Mouse (Mus musculus) liver, embryonic 13.5 days (tissue): Measurements from ENCODE around the gene D630039A03Rik. TPM values are rescaled to one million over a fixed set of nuclear protein-coding genes. Genes with fewer than 3 reads are reported as not detected.

Experiments used
- ATAC-seq: fragments of 200-750 bp; cut with Nextera tagmentation; 2 replicates; pipeline ENCODE4 v1.8.0; 2017; ENCODE audit warnings: low read depth, mild to moderate bottlenecking, moderate number of reproducible peaks, moderate library complexity
- DNase-seq: peaks from one replicate; pipeline ENCODE4 v3.0.0; 2022
- H3K27ac ChIP-seq: fragments of 300-500 bp; sonication (generic); 2 replicates; pipeline ENCODE4 v1.5.1; 2015; ENCODE audit warnings: moderate library complexity, mild to moderate bottlenecking, inconsistent platforms
- H3K27me3 ChIP-seq: fragments of 300-500 bp; sonication (generic); 2 replicates; pipeline ENCODE4 v1.6.1; 2015; ENCODE audit warnings: mild to moderate bottlenecking, inconsistent platforms
- H3K36me3 ChIP-seq: fragments of 300-500 bp; sonication (generic); 2 replicates; pipeline ENCODE4 v1.6.1; 2015; ENCODE audit warnings: mild to moderate bottlenecking, inconsistent platforms
- H3K4me1 ChIP-seq: fragments of 300-500 bp; sonication (generic); replicated peaks from 2 replicates; pipeline ENCODE4 v1.6.1; 2015; ENCODE audit warnings: inconsistent platforms
- H3K4me2 ChIP-seq: fragments of 300-500 bp; sonication (generic); 2 replicates; pipeline ENCODE4 v1.6.1; 2015; ENCODE audit warnings: inconsistent platforms, mild to moderate bottlenecking, moderate library complexity
- H3K4me3 ChIP-seq: fragments of 300-500 bp; sonication (generic); replicated peaks from 2 replicates; pipeline ENCODE4 v1.5.1; 2015; ENCODE audit warnings: mild to moderate bottlenecking, inconsistent platforms
- H3K9ac ChIP-seq: fragments of 300-500 bp; sonication (generic); 2 replicates; pipeline ENCODE4 v1.6.1; 2015; ENCODE audit warnings: mild to moderate bottlenecking, inconsistent platforms
- H3K9me3 ChIP-seq: fragments of 300-500 bp; sonication (generic); replicated peaks from 2 replicates; pipeline ENCODE4 v1.6.1; 2016; ENCODE audit warnings: inconsistent platforms
- WGBS: fragments of 180-500 bp; shearing (Covaris S2); methylation state at CpG from one replicate; pipeline ENCODE4 v1.1.7; 2015; ENCODE audit not compliant: insufficient replicate concordance; 5-methylcytosine and 5-hydroxymethylcytosine counted together
- polyA plus RNA-seq: library from polyadenylated mRNA; unstranded; fragments of >200 nt; fragmentation: Nextera tagmentation; extraction: Ambion mirVana; gene quantifications from 2 replicates; pipeline ENCODE4 v1.2.1, GENCODE M21; 2015

The D630039A03Rik gene
- polyA plus RNA-seq, 1 experiment from 2014 or later = 0.33 TPM

- 61% methylated on average over 6 of the region's 6 CpGs for WGBS
- H3K36me3 ChIP-seq = no peaks in the 10 kb centered on the region
- H3K4me2 ChIP-seq = no peak overlapping the region
- ATAC-seq = no peak
- DNase-seq = no peak
- no peaks in the 10 kb centered on the region for H3K27me3 ChIP-seq
- H3K4me1 ChIP-seq = no peaks in the 10 kb centered on the region
- H3K9ac ChIP-seq = no peak overlapping the region
- no peak overlapping the region for H3K4me3 ChIP-seq
- no peak overlapping the region for H3K27ac ChIP-seq
- no peaks in the 10 kb centered on the region for H3K9me3 ChIP-seq
Observed at GRCm38 (mm10) chr4:57924556-57925071, 8.5 kb upstream of the D630039A03Rik start.

- no peak for DNase-seq
- Histone ChIP-seq H3K4me3 (no peak overlapping the region), H3K27me3 (no peaks in the 10 kb centered on the region), H3K4me1 (no peaks in the 10 kb centered on the region), H3K9me3 (no peaks in the 10 kb centered on the region), H3K4me2 (no peak overlapping the region), H3K9ac (no peak overlapping the region), H3K36me3 (no peaks in the 10 kb centered on the region), H3K27ac (no peak overlapping the region)
- WGBS = 58% methylated on average over 5 of the region's 5 CpGs
- ATAC-seq = no peak
Observed at GRCm38 (mm10) chr4:57922171-57922570, 6.1 kb upstream of the D630039A03Rik start.

- H3K27me3 ChIP-seq = no peaks in the 10 kb centered on the region
- H3K4me2 ChIP-seq = no peak overlapping the region
- no peak overlapping the region for H3K9ac ChIP-seq
- H3K27ac ChIP-seq = no peak overlapping the region
- DNase-seq (no peak), ATAC-seq (no peak)
- H3K4me1 ChIP-seq = no peaks in the 10 kb centered on the region
- H3K9me3 ChIP-seq = no peaks in the 10 kb centered on the region
- H3K36me3 ChIP-seq = no peaks in the 10 kb centered on the region
- no peak overlapping the region for H3K4me3 ChIP-seq
- 56% methylated on average over 1 of the region's 1 CpGs for WGBS
Observed at GRCm38 (mm10) chr4:57920522-57920921, 4.4 kb upstream of the D630039A03Rik start.

DNA sequence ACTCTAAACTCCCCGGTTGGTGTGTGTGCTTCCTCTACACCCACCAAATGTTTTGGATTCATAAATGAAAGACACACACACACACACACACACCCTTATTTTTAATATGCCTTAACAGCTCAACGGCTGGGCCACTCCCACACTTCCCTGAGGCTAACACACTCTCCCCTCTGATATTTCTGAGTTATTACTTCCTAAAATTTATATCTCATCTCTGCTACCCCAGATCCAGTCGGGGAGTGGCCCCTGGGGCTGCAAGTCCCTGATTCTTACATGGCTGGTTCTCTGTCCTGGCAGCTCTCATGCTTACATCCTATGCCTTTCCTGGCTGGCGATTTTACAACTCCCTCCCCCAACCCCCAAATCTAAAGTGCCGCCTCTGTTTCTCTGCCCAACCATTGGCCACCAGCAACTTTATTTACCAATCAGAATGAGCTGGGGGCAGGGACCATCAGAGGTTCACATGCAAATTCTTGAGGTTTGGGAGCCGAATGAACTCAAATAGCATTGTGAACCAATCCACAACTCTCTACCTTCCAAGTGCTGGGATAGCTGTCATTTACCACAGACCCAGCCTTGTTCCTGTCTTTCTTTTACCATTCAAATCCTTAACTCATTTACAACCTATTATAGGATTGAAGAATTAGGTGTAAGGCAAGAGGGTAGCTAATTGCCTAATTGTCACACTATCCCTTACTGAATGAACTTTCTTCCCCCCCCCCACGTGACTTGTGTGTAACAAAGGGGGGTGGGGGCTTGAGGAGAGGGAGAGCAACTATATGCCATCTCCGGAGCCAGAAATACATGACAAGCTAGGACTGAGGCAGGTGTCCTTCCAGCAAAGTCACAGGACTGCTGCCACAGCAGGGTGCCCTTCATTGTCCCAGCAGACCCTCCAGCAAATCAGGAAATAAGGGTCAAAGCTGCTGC, 3.7 kb upstream of the D630039A03Rik start:
- Histone ChIP-seq H3K27me3 (0 out of 2 replicates have a peak, but pooled peaks cover 6% of the 10 kb centered on the region), H3K4me1 (no peaks in the 10 kb centered on the region), H3K27ac (no peak overlapping the region), H3K9me3 (no peaks in the 10 kb centered on the region), H3K4me3 (no peak overlapping the region), H3K9ac (no peak overlapping the region), H3K4me2 (no peak overlapping the region), H3K36me3 (no peaks in the 10 kb centered on the region)
- DNase-seq = no peak
- ATAC-seq = no peak
- WGBS = 19% methylated on average over 8 of the region's 8 CpGs

DNA sequence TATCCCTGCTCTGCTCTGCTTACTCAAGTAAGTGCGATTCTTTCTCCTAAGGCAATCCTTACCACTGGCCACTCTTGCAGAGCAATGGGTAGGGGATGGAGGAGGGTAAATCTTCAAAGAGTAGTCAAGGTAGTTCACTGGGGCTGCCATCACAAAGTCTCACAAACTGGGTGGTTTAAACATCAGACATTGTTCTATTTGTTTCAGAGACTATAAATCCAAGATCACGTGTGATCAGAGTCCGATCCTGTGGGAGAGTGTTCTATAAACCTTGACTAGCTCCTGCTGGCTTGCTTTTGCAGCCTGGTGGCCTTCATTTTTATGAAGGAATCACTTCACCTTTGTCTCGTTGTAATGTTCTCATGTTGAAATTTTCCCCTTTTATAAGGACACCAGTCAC, 614 bp upstream of the D630039A03Rik start:
- 54% methylated on average over 4 of the region's 4 CpGs for WGBS
- Histone ChIP-seq H3K4me2 (peak overlapping the region; percentile 37; the same call in 1 of the 2 replicates), H3K27me3 (0 out of 2 replicates have a peak, but pooled peaks cover 7% of the 10 kb centered on the region), H3K4me1 (no peaks in the 10 kb centered on the region), H3K9me3 (no peaks in the 10 kb centered on the region), H3K27ac (no peak overlapping the region), H3K4me3 (no peak overlapping the region), H3K36me3 (no peaks in the 10 kb centered on the region), H3K9ac (no peak overlapping the region)
- ATAC-seq (no peak), DNase-seq (no peak)

DNA sequence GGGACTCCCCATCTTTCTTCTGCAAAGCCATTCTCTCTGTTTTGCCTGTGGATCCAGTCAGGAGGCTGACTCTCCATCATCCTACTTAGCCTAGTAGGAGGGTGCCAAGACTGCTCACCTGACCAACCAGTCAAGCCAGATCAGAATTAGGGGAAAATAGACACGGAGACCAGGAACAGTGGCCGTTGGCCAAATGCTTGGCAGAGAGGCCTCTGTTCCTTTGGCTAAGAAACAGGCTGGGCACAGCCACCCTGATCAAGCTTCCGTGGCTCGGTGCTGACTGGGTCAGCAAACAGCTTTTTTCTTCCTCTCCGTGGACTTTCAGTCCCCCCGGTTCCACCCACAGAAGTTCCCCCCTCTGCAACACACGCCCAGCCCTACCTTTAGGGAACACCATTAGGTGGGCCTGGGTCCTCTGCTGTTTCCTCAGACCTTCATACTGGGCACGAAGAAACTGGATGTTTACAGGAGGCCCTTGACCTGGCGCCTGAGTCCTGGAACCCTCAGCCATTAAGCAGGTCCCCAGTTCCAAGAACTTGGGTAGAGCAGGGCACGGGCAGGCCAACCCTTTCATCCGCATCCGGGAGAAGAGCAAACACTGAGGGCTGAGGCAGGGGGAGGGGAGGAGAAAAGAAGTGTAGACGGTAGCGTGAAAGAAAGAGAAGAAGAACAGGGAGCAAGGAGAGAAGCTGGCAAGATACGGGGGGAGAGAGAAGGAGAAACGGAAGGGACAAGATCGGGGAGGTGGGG, 706 bp downstream of the D630039A03Rik start:
- peak overlapping the region; percentile 37 for H3K4me2 ChIP-seq
- peak overlapping the region; percentile 30 for H3K4me3 ChIP-seq
- H3K27me3 ChIP-seq = 0 out of 2 replicates have a peak, but pooled peaks cover 7% of the 10 kb centered on the region
- no peak for DNase-seq
- 26% methylated on average over 17 of the region's 17 CpGs for WGBS
- H3K9ac ChIP-seq = no peak overlapping the region
- H3K36me3 ChIP-seq = no peaks in the 10 kb centered on the region
- H3K27ac ChIP-seq = no peak overlapping the region
- no peak for ATAC-seq
- H3K9me3 ChIP-seq = no peaks in the 10 kb centered on the region
- H3K4me1 ChIP-seq = no peaks in the 10 kb centered on the region

- Histone ChIP-seq H3K4me2 (peak overlapping the region; percentile 37; the same call in 1 of the 2 replicates), H3K27me3 (0 out of 2 replicates have a peak, but pooled peaks cover 7% of the 10 kb centered on the region), H3K36me3 (no peaks in the 10 kb centered on the region), H3K4me3 (no peak overlapping the region), H3K9ac (no peak overlapping the region), H3K9me3 (no peaks in the 10 kb centered on the region), H3K27ac (no peak overlapping the region), H3K4me1 (no peaks in the 10 kb centered on the region)
- WGBS = 62% methylated on average over 9 of the region's 10 CpGs
- DNase-seq (no peak), ATAC-seq (no peak)
Observed at GRCm38 (mm10) chr4:57914193-57915190, 1.6 kb downstream of the D630039A03Rik start.

DNA sequence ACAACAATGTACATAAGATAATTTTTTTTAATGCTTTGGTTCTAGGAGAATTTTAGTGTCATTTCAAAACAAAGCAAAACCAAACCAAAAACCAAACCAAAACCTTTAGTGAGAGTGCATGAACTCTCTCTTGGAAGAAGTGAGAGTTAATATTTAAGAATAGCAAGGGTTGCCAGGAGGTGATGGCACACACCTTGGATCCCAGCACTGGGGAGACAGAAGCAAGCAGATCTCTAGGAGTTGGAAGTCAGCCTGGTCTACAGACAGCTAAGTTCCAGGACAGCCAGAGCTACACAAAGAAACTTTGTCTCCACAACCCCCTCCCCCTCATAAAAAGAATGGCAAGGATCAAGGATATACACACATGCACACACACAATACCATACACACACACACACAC, 3.1 kb downstream of the D630039A03Rik start:
- DNase-seq = no peak
- H3K4me2 ChIP-seq = no peak overlapping the region

DNA sequence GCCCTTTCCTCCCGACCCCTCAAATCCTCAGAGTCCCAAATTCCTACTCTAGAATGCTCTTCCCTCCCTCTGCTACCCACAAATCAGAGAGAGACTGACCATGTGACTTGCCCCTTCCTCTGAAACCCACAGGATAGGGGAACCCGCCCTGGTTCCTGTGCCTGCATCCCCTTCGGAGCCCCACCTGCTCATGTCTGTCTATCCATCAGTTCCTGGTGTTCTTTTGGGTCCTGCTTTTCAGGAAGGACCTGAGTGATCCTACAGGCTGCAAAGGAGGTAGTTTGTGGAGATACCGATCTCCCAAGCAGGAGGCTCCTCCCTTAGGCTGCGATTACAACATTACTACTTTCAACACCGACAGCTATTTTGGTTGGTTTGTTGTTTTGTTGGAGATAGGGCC, 7.2 kb downstream of the D630039A03Rik start:
- Histone ChIP-seq H3K9me3 (no peaks in the 10 kb centered on the region), H3K9ac (no peak overlapping the region), H3K27me3 (no peaks in the 10 kb centered on the region), H3K36me3 (no peaks in the 10 kb centered on the region), H3K4me2 (no peak overlapping the region), H3K27ac (no peak overlapping the region), H3K4me3 (no peak overlapping the region), H3K4me1 (no peaks in the 10 kb centered on the region)
- WGBS = 22% methylated on average over 6 of the region's 6 CpGs
- DNase-seq (no peak), ATAC-seq (no peak)

More for the DNA sequence above, 3.1 kb downstream of the D630039A03Rik start:
- Histone ChIP-seq H3K27ac (no peak overlapping the region), H3K9me3 (no peaks in the 10 kb centered on the region), H3K27me3 (0 out of 2 replicates have a peak, but pooled peaks cover 7% of the 10 kb centered on the region), H3K4me1 (no peaks in the 10 kb centered on the region), H3K36me3 (no peaks in the 10 kb centered on the region), H3K4me3 (no peak overlapping the region), H3K9ac (no peak overlapping the region)
- no peak for ATAC-seq

DNA sequence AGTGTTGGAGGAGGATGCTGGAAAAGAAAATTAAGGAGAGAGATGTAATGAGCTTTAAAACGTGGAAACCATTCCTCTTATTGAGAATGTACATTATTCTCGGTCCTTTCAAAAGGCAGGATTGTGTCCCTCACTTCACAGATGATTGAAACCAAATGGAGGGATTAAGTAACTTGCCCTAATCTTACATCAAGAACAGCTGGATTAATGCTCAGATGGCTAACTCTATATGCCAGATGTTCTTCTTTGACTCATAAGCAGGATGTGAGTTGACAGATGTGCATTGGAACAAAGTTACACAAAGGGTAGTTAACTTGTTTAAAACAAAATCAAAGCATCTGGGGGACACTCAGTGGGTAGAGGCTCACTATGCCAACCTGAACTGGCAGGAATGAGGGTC, 9.4 kb downstream of the D630039A03Rik start:
- Histone ChIP-seq H3K9me3 (no peaks in the 10 kb centered on the region), H3K27ac (no peak overlapping the region), H3K4me3 (no peak overlapping the region), H3K27me3 (no peaks in the 10 kb centered on the region), H3K4me1 (no peaks in the 10 kb centered on the region), H3K9ac (no peak overlapping the region), H3K36me3 (no peaks in the 10 kb centered on the region), H3K4me2 (no peak overlapping the region)
- ATAC-seq (no peak), DNase-seq (no peak)
- WGBS = 40% methylated on average over 2 of the region's 2 CpGs
